Mouse (Mus musculus) small intestine, adult 2 months (tissue): ENCODE data around the gene Ralgps2. TPM values are rescaled to one million over a fixed set of nuclear protein-coding genes. Genes with fewer than 3 reads are reported as not detected.

Experiments
- H3K27ac ChIP-seq: fragments of 200-500 bp; 2 replicates; pipeline ENCODE4 v1.5.1; 2012; ENCODE audit warnings: low read depth, low read length, control low read depth, inconsistent platforms; ENCODE audit not compliant: insufficient read depth
- H3K27me3 ChIP-seq: fragments of 200-500 bp; 2 replicates; pipeline ENCODE4 v1.6.1; 2012; ENCODE audit warnings: mild to moderate bottlenecking, moderate library complexity, low read length, inconsistent platforms; ENCODE audit not compliant: control insufficient read depth, insufficient read depth
- H3K36me3 ChIP-seq: fragments of 200-500 bp; 2 replicates; pipeline ENCODE4 v1.6.1; 2012; ENCODE audit warnings: mild to moderate bottlenecking, low read length, control low read depth, inconsistent platforms; ENCODE audit not compliant: control insufficient read depth, insufficient read depth
- H3K4me1 ChIP-seq: fragments of 200-500 bp; 2 replicates; pipeline ENCODE4 v1.6.1; 2012; ENCODE audit warnings: low read length, inconsistent platforms, mixed read lengths; ENCODE audit not compliant: control insufficient read depth, insufficient read depth, insufficient read length
- H3K4me3 ChIP-seq: fragments of 200-500 bp; 2 replicates; pipeline ENCODE4 v1.5.1; 2012; ENCODE audit warnings: low read depth, mild to moderate bottlenecking, control low read depth, inconsistent platforms, low read length, moderate library complexity
- CTCF ChIP-seq: fragments of 200-500 bp; IDR thresholded peaks from 2 replicates; pipeline ENCODE4 v1.5.1; 2012; ENCODE audit warnings: low read depth, mild to moderate bottlenecking, control low read depth, inconsistent platforms, low read length, moderate library complexity, mixed read lengths; ENCODE audit not compliant: insufficient replicate concordance, insufficient read length; ENCODE audit errors: extremely low read depth
- POLR2A ChIP-seq: fragments of 200-500 bp; IDR thresholded peaks from 2 replicates; pipeline ENCODE4 v1.6.1; 2012; ENCODE audit warnings: low read depth, mild to moderate bottlenecking, control low read depth, inconsistent platforms, low read length, moderate library complexity
- WGBS: fragments of 180-500 bp; shearing (Covaris S2); methylation state at CpG from one replicate; pipeline ENCODE4 v1.1.7; 2018; 5-methylcytosine and 5-hydroxymethylcytosine counted together
- polyA plus RNA-seq: library from polyadenylated mRNA; depleted of rRNA; stranded (reverse); fragments of >200 nt; gene quantifications from 2 replicates; pipeline ENCODE4 v1.2.3, GENCODE M21; 2012

The Ralgps2 gene
- polyA plus RNA-seq, 1 experiment = 21.6 TPM

- no peaks in the 10 kb centered on the region for H3K27me3 ChIP-seq
- peaks cover 5% of the 10 kb centered on the region for H3K36me3 ChIP-seq
- TF ChIP-seq CTCF = no peak
- TF ChIP-seq POLR2A = no peak
- H3K27ac ChIP-seq = no peak overlapping the region
- 86% methylated on average over 4 of the region's 4 CpGs for WGBS
- H3K4me1 ChIP-seq = peaks cover 2% of the 10 kb centered on the region; the same call in 1 of the 2 replicates
- no peak overlapping the region for H3K4me3 ChIP-seq
These were observed 84.9 kb downstream of the Ralgps2 start for GRCm38 (mm10) chr1:156854558-156854957.

GRCm38 (mm10) chr1:156852872-156853271, 86.6 kb downstream of the Ralgps2 start:
- H3K36me3 ChIP-seq = peaks cover 2% of the 10 kb centered on the region; the same call in 1 of the 2 replicates
- no peak overlapping the region for H3K4me3 ChIP-seq
- no peaks in the 10 kb centered on the region for H3K4me1 ChIP-seq
- no peak for TF ChIP-seq CTCF
- no peak for TF ChIP-seq POLR2A
- WGBS = 88% methylated on average over 5 of the region's 5 CpGs
- H3K27me3 ChIP-seq = no peaks in the 10 kb centered on the region
- no peak overlapping the region for H3K27ac ChIP-seq

GRCm38 (mm10) chr1:156852409-156852808, 87.0 kb downstream of the Ralgps2 start:
- H3K4me1 ChIP-seq = no peaks in the 10 kb centered on the region
- WGBS = 73% methylated on average over 9 of the region's 9 CpGs

GRCm38 (mm10) chr1:156847098-156847497, 92.3 kb downstream of the Ralgps2 start:
- TF ChIP-seq POLR2A (no peak), CTCF (no peak)
- H3K27ac ChIP-seq = no peak overlapping the region
- no peak overlapping the region for H3K4me3 ChIP-seq
- WGBS = 70% methylated on average over 4 of the region's 4 CpGs
- H3K4me1 ChIP-seq = no peaks in the 10 kb centered on the region
- H3K36me3 ChIP-seq = peaks cover 4% of the 10 kb centered on the region; the same call in 1 of the 2 replicates
- no peaks in the 10 kb centered on the region for H3K27me3 ChIP-seq

More at GRCm38 (mm10) chr1:156852409-156852808, 87.0 kb downstream of the Ralgps2 start:
- Histone ChIP-seq H3K4me3 (no peak overlapping the region), H3K36me3 (peaks cover 2% of the 10 kb centered on the region; the same call in 1 of the 2 replicates), H3K27me3 (no peaks in the 10 kb centered on the region), H3K27ac (no peak overlapping the region)
- no peak for TF ChIP-seq CTCF

- peaks cover 5% of the 10 kb centered on the region; the same call in 1 of the 2 replicates for H3K36me3 ChIP-seq
- TF ChIP-seq POLR2A (no peak), CTCF (no peak)
- no peaks in the 10 kb centered on the region for H3K27me3 ChIP-seq
- H3K4me1 ChIP-seq = 0 out of 2 replicates have a peak, but pooled peaks cover 2% of the 10 kb centered on the region
- 76% methylated on average over 11 of the region's 11 CpGs for WGBS
- H3K27ac ChIP-seq = no peak overlapping the region
- H3K4me3 ChIP-seq = no peak overlapping the region
These were observed 97.6 kb downstream of the Ralgps2 start for GRCm38 (mm10) chr1:156841625-156842339.

- Histone ChIP-seq H3K27ac (peak overlapping the region; percentile 55; the same call in 1 of the 2 replicates), H3K4me3 (peak overlapping the region; percentile 38)
These were observed 100.7 kb downstream of the Ralgps2 start for GRCm38 (mm10) chr1:156838695-156839094.

GRCm38 (mm10) chr1:156838177-156838576, 101.2 kb downstream of the Ralgps2 start, which contains the start of gene Angptl1:
TSS of gene Angptl1 (plus strand) at chr1:156838562.
- WGBS = 16% methylated on average over 4 of the region's 4 CpGs
- H3K4me1 ChIP-seq = 0 out of 2 replicates have a peak, but pooled peaks cover 2% of the 10 kb centered on the region
- no peak for TF ChIP-seq POLR2A
- peak within 1 kb of the TSS; percentile 55; the same call in 1 of the 2 replicates for H3K27ac ChIP-seq
- H3K27me3 ChIP-seq = no peaks in the 10 kb centered on the region
- H3K36me3 ChIP-seq = peaks cover 3% of the 10 kb centered on the region; the same call in 1 of the 2 replicates
- H3K4me3 ChIP-seq = peak within 1 kb of the TSS; percentile 38

More at GRCm38 (mm10) chr1:156838695-156839094, 100.7 kb downstream of the Ralgps2 start:
- 8% methylated on average over 6 of the region's 6 CpGs for WGBS
- H3K27me3 ChIP-seq = no peaks in the 10 kb centered on the region
- H3K4me1 ChIP-seq = 0 out of 2 replicates have a peak, but pooled peaks cover 2% of the 10 kb centered on the region
- peaks cover 3% of the 10 kb centered on the region; the same call in 1 of the 2 replicates for H3K36me3 ChIP-seq
- TF ChIP-seq CTCF = no peak
- TF ChIP-seq POLR2A = no peak
